Mouse (Mus musculus) right cerebral cortex, postnatal 10 days (tissue): ENCODE data around the gene Gm9376.

ENCODE experiments used
- DNase-seq, 2 experiments: peaks; one replicate each; pipeline ENCODE4 v3.0.0; 2021; ENCODE audit warnings: low spot score in 2 of 2

Gm9376 gene

DNA sequence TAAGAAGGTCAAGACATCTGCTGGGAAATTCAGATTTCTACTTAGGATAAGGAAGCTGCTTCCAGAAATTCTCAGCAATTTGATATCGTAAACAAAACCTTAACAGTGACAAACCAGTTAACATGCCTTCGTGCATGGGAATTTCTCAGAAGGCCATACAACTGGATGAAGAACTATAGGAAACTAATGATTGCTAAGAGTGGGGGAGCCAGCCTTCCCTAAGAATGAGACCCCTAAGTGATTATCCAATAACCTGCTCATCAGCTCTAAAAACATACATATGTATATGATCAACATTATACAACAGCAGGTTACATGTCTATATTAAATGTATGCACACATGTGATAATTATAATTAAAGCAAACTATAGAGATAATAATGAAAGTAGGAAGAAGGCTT, at the start of gene Gm9376:
Gene Gm9376 (plus strand): TSS at position 301 of the 400 bp plus-strand sequence.
- no peak for DNase-seq

DNA sequence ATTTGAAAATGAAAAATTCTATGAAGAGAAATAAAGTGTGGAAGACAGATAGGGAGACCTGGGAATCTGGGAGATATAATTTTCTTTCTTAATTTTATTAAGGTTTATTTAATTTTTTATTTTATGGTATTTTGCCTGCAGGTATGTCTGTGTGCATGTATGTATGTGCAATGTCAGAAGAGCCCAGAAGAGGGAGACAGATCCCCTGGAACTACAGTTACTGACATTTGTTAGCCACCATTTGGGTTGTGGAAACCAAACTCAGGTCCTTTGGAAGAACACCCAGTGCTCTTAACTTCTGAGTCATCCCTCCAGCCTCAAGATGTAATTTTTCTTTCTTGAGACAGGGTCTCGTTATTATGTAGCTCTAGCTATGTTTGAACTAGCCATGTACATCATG, 45.9 kb upstream of the Gm9376 start:
- no peak for DNase-seq

DNA sequence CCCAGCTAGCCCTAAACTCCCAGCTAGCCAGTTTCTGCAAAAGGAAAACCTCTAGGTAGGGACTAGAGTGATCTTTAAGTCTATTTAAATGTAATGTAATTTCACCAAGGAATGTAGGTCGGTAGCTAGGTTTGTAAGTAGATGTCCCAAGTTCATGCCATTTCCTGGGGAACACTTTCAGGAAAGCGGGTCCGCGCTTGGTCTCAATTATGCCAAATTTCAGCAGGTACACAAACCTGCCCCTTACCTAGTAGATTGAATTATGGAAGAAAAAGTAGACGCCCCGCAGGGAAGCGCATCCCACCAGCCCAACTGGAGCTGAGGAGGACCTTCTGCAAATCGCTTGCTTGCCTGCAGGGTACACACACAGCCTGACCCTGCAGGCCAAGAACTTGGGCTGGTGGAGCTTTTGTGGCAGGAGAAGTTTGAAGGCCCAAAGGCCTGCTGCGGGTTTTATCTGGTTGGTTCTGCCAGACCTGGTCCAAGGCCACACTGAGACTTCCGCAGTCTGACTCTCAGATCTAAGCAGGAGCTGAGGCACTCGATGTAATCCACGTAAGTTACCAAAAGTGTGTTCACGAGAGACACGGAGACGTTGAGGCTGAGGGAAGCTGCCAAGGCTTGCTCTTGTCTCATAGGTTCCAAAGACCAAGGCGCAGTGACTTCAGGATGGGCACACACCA, 41.6 kb upstream of the Gm9376 start:
- no peak for DNase-seq

DNA sequence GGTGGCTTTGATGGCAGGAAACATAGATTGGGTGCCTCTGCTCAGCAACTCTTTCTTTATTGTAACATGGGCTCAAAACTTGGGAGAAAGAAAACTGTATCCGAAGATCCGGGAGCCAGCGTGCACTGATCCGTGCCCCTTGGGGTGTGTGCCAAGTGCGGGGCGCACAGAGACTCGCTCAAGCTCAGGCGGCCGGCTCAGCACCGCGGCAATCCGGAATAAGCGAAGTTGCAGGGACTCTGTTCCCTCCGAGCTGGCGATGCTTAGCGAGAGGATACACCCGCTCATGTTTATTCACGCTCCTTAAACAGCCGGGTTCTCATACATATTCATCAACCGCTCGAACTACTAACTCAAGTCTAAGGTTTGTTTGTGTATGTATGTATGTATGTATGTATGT, 40.8 kb upstream of the Gm9376 start:
- DNase-seq = peak; percentile 51 to 54

DNA sequence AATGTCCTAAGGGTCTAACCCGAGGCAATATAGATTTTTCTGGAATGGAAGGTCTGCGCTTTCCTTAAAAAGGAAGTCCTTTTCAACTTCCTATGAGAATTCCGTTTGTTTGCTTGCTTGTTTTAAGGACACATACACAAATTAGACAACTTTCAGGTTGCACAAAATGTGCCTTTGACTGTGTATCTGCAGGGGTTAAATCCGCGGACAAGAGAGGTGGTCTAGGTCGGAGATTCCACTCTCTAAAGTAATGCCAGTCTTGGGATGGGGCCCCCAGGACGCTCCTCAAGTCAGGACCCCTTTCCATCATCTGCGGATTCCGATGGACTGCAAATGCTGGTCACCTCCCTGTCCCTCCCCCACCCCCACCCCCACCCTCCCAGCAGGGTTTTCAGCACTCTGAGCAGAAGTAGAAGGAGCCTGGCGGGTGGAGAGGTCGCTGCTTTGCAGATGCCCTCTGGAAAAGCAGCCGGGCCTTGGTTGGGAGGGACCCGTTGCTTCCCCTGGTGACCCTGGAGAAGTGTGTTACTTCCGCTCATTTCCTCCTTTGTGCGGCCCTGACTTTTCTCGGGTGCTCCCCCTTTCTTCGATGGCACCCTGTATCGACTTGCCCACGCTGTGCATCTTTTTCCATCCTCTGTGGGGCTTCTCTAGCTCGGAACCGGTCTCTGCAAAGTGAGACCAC, 40.1 kb upstream of the Gm9376 start:
- DNase-seq = no peak

DNA sequence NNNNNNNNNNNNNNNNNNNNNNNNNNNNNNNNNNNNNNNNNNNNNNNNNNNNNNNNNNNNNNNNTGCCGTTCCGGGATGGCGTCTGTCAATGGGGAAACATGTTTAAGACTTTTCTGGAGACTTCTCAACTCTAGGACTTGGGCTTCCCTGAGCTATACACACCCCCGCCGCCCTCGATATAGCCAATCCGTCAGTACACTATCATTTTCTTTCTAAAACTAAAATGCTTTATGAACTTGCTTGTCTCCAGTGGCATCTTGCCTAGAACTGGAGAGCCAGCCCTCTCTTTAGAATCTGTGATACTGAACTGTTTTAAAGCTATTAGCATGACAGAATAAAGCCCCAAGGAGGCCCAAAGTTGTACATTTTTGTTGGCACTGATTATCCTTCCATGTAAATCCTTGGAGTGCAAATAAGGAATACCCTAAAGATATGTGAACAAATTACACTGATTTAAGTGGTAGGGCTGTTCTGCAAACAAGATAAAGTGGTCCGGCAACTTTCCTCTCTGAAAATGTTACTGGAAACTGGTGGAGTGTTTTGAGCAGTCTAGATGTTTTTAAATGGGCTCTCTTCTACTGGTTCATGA, 34.3 kb upstream of the Gm9376 start:
- no peak for DNase-seq

DNA sequence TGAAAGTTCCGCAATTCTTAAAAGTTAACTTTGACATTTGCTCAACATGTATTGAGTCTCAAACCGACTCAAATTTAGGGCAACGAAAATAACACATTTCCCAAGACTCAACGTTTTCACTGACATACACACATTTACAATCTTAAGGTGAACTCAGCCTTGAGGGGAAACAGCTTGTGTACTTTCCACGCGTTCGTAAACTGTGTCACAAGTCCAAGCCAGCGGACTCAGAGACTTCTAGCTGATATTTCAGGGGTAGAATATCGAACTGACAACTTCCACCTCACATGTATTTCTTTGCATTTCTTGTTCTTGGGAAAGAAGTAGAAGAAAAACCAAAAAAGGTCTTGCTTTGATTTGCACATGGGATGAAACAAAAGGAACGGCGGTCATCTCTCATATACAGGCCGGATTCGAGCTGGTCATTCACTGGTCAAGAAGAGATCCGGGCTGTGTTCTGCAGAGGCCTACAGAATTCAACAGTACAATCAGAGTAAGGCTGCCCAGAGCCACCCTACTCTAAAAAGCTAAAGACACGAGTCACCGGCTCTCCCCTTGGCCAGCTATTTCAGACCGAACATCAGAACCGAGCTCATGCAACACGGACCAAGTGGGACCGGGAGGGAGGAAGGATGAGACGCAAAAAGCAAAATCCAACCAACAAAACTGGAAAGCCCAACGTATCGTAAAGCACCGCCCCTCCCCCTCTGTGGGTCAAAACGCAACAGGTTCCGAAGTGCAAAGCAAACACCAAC, 32.8 kb upstream of the Gm9376 start:
- peak in 1 of 2 experiments; percentile 35 for DNase-seq

DNA sequence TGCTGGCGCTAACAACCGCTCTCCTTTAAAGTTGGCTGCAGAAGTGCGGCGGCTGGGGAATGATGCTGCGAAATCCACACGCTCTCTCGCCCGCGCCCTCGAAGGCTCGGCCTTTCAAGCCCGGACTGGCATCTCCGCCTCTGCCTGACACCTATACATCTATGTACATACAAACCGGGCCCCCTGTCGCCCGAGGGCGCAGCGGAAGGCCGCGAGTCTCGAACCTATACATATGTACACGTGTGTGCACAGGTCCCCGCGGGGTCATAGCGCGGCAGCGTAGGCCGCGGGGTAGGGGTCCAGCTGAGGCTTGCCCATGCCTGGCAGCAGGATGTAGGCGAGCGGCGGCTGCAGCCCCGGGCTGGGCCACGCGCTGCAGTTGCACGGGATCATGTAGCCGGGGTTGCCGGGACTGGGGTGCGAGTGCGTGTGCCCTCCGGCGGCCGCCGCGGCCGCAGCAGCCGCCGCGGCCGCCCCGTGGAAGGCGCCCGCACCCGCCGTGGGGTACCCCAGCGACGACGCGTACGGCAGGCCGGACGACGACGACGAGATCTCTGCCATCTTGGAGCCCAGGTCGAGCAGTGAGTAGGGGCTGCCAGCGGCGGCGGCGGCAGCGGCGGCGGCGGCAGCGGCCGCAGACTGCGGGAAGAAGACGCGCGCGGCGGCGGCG, 32.1 kb upstream of the Gm9376 start:
- DNase-seq = peak in 1 of 2 experiments; percentile 27

DNA sequence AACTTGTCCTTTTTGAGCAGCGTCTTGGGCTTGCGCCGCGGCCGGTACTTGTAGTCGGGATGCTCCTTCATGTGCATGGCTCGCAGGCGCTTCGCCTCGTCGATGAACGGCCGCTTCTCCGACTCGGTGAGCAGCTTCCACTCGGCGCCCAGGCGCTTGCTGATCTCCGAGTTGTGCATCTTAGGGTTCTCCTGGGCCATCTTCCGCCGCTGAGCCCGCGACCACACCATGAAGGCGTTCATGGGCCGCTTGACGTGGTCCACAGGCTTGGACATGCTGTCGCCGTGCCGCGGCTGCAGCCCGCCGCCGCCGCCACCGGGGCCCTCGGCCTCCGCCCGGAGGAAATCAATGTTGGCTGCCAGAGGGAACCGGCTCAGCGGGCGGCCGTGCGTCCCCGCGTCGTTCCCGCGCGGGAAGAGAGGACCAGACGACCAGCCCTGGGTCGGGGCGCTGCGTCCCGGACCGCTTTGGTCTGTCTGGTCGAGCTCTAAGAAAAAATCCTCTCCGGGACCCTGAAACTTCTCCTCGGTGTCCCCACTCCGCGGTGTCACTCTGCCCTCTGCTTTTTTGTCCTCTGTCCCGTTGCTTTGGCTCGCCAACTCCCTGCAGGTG, 31.3 kb upstream of the Gm9376 start:
- peak in 1 of 2 experiments; percentile 37 for DNase-seq

DNA sequence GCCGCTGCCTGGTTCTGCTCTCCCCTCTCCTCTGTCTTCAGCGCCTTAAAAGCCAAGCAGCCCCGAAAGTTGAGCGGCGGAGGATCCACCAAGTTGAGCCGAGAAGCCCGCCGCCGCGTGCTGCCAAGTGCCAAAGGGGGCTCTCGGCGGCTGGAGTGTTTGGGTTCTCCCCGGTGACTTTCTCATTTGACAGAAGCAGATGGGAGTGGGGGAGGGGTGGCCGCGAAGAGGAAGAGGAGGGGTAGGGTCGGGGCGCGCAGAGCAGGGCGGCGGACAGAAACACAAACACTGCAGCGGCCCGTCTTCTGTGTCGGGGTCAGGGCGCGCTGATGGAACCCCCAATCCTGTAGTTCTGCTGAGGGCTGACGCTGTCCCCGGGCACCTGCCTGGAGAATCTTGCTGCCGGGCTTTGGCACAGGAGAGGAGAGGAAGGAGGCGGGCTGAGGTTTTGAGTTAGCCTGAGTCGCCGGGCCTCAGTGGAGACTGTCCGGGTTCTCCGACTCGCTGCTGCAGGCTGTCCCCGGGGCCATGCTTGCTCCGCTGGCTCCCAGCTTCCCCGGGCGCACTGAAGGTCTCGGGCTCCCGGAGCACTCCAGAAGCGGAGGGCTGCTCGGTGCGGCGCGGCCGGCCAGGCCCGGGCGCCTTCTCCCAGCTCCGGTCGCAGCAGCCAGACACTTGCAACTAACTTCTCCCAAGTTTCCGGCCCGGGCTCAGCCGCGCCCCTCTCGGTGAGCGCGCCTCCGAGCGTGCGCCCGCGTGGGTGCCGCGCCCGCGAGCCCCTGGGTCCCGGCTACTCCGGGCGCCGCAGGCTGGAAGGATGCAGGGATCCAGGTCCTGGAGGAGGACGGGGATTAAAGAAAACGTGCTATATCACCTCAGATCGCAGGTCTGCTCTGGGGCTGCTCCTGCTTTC, 30.5 kb upstream of the Gm9376 start:
- peak; percentile 54 to 66 for DNase-seq

DNA sequence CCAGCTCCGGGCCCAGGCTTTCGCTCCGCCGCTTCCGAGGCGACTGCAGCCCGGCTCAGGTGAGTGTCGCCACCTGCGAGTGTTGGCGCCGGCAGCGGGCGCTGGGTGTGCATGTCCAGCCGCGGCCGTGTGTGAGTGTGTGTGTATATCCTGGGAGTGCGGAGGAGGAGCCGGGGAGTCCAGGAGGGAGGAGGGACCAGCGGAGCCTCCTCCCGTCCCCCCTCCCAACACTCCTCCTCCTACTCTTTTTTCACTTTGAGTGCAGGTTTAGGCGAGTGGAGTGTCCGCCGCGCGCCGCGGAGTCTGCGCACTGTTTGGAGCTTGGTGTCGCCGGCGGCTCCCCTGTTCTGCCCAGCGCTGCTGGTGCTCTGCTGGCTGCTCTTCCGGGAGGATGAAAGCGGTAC, 29.9 kb upstream of the Gm9376 start, which contains the start of gene Sox21:
Gene Sox21 (minus strand): TSS at position 145 of the 404 bp plus-strand sequence.
- peak; percentile 79 to 83 for DNase-seq

DNA sequence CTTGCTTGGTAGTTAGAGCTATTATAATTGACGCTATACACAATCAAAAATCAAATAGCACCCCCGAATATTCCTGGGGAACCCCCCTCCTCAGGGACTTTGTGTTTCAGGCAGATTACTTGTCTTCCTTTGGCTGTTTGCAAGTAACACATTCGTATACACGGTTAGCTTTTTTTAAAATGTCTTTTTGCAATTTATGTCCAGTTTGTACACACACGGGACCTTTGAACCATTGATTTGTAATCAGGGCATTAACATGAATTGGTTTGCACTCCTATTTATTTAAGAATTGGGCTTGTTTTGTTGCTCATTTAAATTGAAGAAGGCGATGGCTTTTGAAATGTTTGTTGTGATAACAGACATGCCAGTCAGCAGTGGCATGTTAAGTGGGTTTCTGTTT, 29.0 kb upstream of the Gm9376 start:
- no peak for DNase-seq

DNA sequence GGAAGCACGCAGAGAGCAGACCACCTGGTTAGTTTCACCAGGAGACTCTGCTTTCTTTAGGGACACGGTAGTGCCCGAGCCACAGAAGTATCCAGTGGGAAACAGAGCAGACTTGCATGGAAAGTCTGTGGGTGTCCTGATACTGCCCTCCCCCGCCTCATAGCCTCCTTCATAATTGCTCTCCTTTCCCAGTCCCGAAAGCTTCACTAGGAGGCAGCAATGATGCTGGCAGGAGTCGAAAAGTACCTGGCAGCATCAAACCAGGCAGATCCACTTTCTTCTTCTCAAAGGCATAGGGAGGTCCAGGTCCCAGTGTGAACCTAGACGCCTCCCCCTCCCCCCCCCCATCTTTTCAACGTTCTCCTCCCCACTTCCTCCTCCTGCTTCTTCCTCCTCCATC, 27.4 kb upstream of the Gm9376 start:
- no peak for DNase-seq

DNA sequence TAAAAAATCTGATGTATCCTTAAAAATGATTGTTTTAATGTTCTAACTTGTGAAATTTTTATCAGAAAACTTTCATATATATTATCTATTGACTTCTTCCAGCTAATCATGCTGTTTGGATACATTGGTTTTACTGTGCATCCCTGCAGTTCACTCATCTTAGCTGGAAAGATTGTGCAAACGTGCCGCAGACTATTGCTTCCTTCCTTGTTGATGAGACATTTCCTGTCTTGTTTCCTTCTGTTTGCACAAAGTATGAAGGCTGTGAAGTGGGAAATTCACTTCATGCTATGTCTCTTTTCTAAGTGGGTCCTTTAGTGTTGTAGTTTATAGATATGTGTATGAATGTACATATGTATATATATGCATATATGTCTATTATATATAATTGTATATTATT, 25.3 kb upstream of the Gm9376 start:
- no peak for DNase-seq

DNA sequence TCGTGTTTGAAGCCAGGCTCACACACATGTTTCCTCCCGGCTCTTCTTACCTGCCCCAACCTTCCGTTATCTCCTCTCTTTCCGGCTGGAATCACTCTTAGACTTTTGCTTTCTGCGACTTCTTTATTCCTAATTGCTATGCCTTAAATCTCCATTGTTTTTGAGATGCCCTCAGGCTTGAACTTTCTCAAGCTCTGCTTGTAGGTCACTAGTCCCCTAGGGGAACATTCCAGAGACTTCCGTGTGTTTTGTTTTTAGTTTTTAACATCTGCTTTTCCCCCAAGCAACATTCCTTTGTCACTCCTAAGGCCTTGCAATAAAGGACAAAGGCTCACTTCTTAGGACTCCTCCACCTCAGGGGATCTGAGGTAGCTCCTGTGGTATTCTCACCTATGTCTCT, 13.4 kb upstream of the Gm9376 start:
- no peak for DNase-seq

DNA sequence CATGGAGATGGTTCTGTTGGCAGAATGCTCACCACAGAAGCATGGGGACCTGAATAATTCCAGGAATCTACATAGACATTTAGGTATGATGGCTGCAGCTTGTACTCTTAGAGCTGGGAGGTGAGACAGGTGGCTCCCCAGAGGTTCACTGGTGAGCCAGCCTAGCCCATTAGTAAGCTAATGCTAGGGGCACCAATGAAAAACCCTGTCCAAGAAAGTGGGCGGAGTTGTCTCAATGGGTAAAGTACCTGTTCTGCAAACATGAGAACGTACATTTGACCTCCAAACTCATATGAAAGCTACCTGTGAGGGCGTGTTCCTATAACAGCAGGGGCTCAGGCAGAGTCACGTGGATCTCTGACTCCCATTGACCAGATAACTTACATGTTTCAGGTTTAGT, 2.1 kb downstream of the Gm9376 start:
- no peak for DNase-seq

DNA sequence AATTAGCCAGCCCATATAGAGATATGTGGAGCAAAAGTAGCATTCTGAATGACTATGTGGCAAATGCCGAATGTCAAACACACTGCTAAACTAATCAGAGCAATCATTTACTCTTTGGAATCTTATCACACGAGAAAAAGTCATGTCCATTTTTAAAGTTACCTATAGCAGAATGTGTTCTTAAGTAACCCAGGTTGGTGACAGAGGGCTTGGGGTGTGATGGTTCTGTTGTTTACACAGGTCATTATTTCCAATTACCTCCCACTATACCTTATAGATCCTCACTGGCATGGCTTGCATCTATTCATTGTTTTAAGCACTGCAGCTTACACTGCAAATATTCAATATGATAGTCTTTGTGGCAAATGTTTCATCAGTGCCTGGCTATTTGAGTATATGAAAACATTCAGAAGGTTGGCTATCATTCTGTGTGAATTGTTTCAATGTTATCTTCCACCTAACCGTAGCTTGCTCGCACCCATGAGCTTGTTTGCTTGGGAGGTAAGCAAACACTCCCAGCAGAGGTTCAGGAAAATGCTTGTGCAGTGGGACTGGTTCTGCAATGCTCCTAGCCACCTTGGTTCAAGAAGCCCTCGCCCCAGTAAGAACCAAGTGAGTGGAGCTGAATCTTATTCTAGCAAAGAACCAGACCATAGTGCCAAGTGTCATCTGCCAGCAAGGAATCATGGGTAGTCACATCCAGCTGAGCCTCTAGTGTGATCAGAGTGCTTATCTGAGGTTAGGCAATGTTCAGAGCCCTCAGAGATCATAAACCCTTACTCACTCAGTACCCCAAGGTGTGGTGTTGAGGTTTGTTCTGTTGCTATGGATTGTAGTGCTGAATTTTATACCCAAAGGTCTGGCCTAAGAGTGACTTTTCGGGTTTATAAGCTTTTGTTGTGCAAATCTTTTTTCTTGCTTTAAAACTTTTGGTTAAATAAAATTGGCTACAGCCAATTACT, 6.1 kb downstream of the Gm9376 start:
- no peak for DNase-seq

DNA sequence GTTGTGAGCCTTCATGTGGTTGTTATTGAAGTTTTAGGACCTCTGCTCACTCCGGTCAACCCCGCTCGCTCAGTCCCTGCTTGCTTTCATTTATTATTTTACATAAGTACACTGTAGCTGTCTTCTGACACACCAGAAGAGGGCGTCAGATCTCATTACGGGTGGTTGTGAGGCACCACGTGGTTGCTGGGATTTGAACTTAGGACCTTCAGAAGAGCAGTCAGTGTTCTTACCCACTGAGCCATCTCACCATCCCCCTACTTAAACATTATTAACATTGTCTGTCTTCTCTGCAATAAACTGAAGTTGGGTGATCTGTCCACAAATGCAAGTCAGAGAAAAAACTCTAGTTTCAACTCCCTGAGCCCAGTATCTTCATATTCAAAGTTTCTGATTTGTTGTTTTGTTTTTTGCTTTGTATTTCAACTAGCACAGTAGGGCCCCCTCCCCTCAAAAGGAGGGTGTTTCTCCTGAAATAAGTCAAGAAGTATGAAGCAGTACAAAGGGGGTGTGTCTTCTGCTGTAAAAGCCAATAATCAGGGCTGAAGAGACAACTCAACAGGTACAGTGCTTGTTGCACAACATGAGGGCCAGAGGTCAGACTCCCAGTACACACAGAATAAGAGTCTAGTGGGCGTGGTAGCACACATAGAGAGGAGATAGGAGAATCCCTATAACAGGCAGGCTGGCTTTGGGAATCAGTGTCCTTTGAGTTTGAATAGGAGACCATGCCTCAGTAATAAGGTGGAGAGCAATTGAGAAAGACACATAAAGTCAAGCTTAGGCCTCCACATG, 11.1 kb downstream of the Gm9376 start:
- DNase-seq = no peak
